Mouse (Mus musculus) cerebellum, adult 2 months (tissue): ENCODE data around the gene Dnajb2. TPM values are rescaled to one million over a fixed set of nuclear protein-coding genes. Genes with fewer than 3 reads are reported as not detected.

Experiments used
- DNase-seq, 2 experiments: peaks; one replicate each; pipeline ENCODE4 v3.0.0; 2021
- H3K27ac ChIP-seq: fragments of 200-500 bp; 2 replicates; pipeline ENCODE4 v1.5.1; 2012; ENCODE audit warnings: low read length, control low read depth, inconsistent platforms; ENCODE audit not compliant: insufficient read depth
- H3K27me3 ChIP-seq: fragments of 200-500 bp; 2 replicates; pipeline ENCODE4 v1.6.1; 2012; ENCODE audit warnings: inconsistent platforms, mild to moderate bottlenecking, low read length, moderate library complexity; ENCODE audit not compliant: control insufficient read depth, insufficient read depth
- H3K4me1 ChIP-seq: fragments of 200-500 bp; 2 replicates; pipeline ENCODE4 v1.6.1; 2011; ENCODE audit warnings: low read length; ENCODE audit not compliant: control insufficient read depth, insufficient read depth
- H3K4me3 ChIP-seq: fragments of 200-500 bp; replicated peaks from 2 replicates; pipeline ENCODE3; 2011; ENCODE audit warnings: mild to moderate bottlenecking, low read depth, low read length, control low read depth; ENCODE audit not compliant: insufficient read depth
- CTCF ChIP-seq: fragments of 200-500 bp; IDR thresholded peaks from 2 replicates; pipeline ENCODE4 v1.5.1; 2011; ENCODE audit warnings: low read depth, mild to moderate bottlenecking, control low read depth, low read length, moderate library complexity, borderline replicate concordance; ENCODE audit not compliant: insufficient read depth
- POLR2A ChIP-seq: fragments of 200-500 bp; IDR thresholded peaks from 2 replicates; pipeline ENCODE4 v1.6.1; 2011; ENCODE audit warnings: low read length, control low read depth, borderline replicate concordance; ENCODE audit not compliant: insufficient read depth
- WGBS: fragments of 180-500 bp; shearing (Covaris S2); methylation state at CpG from one replicate; pipeline ENCODE4 v1.1.7; 2018; 5-methylcytosine and 5-hydroxymethylcytosine counted together
- polyA plus RNA-seq: library from polyadenylated mRNA; depleted of rRNA; stranded (reverse); fragments of >200 nt; gene quantifications from 2 replicates; pipeline ENCODE4 v1.2.3, GENCODE M21; 2012

Gene Dnajb2
- polyA plus RNA-seq, 1 experiment: 153 TPM

DNA sequence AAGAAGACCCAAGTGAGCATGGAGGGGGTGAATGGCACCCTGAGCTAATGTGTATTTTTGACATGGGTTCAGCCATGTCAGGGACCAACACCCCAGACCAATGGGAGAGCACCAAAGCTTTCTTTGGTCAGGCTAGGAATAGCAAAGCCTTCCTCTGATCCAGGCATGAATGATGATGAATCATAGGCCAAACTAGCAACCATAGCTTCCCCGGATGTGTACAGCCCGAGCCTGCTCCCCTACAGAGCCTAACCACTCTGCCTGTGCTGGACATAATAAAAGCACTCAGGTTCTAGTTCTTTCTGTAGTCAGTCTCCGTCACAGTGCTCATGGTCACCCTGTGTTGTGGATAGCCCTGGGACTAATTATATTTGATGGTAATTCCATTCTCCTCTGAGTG is 14.7 kb upstream of the Dnajb2 start:
- Histone ChIP-seq H3K4me3 (no peak overlapping the region), H3K27ac (no peak overlapping the region), H3K27me3 (no peaks in the 10 kb centered on the region), H3K4me1 (peaks cover 2% of the 10 kb centered on the region; the same call in 1 of the 2 replicates)
- DNase-seq: no peak
- TF ChIP-seq CTCF (no peak), POLR2A (no peak)
- WGBS: 88% methylated on average over 3 of the region's 3 CpGs

DNA sequence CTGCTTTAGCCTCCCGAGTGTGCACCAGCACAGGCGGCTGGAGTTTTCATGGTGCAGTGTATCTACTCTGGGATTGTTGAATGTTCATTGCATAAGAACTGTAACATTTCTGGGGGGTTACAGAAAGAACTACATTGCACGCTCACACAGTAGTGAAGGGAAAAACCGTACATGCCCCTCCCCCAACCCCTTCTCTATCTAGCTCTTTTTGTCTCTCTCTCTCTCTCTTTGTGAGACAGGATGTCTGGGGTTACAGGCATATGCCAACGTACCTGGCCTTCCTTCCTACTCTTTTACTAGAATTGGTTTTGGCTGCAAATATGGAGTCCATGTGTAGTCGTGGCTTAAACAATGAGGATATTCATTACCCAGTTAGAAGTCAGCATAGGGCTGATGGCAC is 13.3 kb upstream of the Dnajb2 start:
- WGBS: 82% methylated on average over 6 of the region's 6 CpGs

DNA sequence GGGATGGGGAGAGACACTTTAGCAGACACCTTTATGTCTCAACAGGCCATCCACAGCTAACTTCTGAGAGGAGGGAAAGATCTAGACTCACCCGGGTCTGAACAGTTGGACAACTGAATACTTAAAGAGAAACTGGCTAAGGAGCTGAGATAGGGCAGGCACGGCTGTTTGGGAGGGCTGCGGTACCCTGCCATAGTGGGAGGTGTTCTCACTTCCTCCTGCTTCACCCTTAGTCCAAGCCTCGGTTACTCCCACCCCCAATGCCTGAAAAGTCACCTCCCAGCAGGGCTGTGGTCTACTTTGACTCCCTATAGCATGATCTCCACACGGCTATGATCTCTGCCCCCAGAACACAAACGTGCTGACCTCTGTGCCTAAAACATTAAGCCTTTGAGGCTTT is 12.7 kb upstream of the Dnajb2 start:
- Histone ChIP-seq H3K27ac (no peak overlapping the region), H3K27me3 (no peaks in the 10 kb centered on the region), H3K4me3 (no peak overlapping the region), H3K4me1 (no peaks in the 10 kb centered on the region)
- WGBS: 75% methylated on average over 6 of the region's 6 CpGs
- DNase-seq: no peak
- TF ChIP-seq CTCF (no peak), POLR2A (no peak)

More for the DNA sequence above, 13.3 kb upstream of the Dnajb2 start:
- no peak overlapping the region for H3K4me3 ChIP-seq
- no peak for DNase-seq
- H3K27me3 ChIP-seq: no peaks in the 10 kb centered on the region
- H3K4me1 ChIP-seq: no peaks in the 10 kb centered on the region
- no peak overlapping the region for H3K27ac ChIP-seq
- TF ChIP-seq POLR2A (no peak), CTCF (no peak)

DNA sequence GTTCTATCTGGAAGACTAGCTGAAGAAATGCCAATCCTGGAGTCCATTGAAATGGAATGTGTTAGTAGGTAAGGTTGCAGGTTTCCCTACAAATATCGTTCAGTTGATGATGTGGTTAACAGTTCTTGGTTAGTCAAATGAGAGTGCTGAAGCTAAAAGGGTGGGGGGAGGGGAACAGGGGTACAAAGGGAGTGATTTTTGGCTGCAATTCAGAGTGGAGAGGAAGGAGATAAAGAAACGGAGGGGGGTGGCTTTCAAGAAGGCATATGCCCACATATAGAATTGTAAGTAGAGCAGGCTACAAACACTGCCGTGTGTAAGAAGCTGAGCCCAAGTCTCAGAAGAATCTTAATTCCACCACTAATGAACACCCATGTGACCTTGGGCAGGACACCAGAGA is 10.7 kb upstream of the Dnajb2 start:
- DNase-seq: no peak
- Histone ChIP-seq H3K27ac (no peak overlapping the region), H3K4me1 (no peaks in the 10 kb centered on the region), H3K4me3 (no peak overlapping the region), H3K27me3 (no peaks in the 10 kb centered on the region)
- WGBS: 67% methylated on average over 3 of the region's 3 CpGs
- no peak for TF ChIP-seq POLR2A
- no peak for TF ChIP-seq CTCF

DNA sequence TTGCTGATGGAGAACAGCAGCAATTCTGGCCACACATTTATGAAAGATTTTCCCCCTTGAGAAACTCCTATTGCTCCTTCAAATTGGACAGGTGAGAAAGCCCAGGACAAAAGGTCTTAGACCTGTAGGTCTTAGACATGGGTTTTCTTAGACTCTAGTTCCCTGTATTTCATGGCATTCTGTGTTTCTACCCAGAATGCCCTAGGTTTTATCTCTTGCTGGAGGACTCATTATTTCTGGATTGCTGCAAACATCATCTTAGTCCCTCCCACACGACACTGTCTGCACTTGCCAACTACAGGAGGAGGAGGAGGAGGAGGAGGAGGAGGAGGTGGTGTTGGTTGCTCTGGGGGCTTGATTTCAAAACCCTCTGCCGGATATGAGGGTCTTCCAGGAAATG is 10.1 kb upstream of the Dnajb2 start:
- 71% methylated on average over 2 of the region's 2 CpGs for WGBS
- Histone ChIP-seq H3K4me3 (no peak overlapping the region), H3K27ac (no peak overlapping the region), H3K27me3 (no peaks in the 10 kb centered on the region), H3K4me1 (no peaks in the 10 kb centered on the region)
- TF ChIP-seq CTCF: no peak
- no peak for TF ChIP-seq POLR2A
- DNase-seq: no peak

DNA sequence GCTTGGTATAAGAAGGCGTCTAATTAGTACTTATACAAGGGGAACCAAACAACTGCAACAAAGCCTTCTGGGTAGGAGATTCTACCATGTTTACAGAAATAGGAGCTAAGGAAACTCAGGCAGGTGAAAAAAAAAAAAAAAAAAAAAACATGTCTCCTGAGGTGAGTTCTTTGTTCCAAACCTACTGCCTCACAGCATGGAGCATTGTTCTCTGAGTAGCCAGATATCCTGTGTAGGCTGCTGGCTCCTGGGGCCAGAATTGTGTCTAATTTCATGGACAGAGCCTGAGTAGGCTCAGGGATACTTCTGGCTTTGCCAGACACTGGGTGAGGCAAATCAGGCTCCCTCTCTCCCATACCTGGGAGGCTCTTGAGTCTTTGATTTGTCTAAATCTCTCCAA is 8.6 kb upstream of the Dnajb2 start:
- no peak for TF ChIP-seq CTCF
- no peak for TF ChIP-seq POLR2A
- Histone ChIP-seq H3K4me1 (no peaks in the 10 kb centered on the region), H3K4me3 (no peak overlapping the region), H3K27me3 (no peaks in the 10 kb centered on the region), H3K27ac (no peak overlapping the region)
- 94% methylated on average over 1 of the region's 1 CpGs for WGBS
- no peak for DNase-seq

DNA sequence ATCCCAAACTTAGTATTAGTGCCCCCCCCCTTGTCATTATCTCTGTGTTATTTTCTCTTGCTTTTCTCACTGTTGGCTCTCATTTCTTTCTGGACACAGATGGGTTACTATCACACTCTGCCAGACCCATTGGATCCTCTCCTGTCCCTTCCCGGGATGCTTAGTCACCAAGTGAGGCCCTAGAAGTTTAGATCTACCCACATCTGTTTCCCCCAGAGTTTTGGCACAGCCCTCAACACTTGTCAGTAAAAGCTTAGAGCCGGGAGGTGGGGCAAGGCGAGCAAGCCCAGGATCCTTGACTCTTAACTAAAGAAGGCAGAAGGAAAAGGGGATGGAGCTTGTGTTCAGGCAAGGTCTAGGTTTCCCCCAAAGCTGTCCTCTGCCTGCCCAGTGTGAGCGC is 7.0 kb upstream of the Dnajb2 start:
- Histone ChIP-seq H3K4me3 (no peak overlapping the region), H3K4me1 (no peaks in the 10 kb centered on the region), H3K27me3 (no peaks in the 10 kb centered on the region), H3K27ac (no peak overlapping the region)
- no peak for DNase-seq
- TF ChIP-seq POLR2A: no peak
- TF ChIP-seq CTCF: no peak
- WGBS: 45% methylated on average over 4 of the region's 4 CpGs

DNA sequence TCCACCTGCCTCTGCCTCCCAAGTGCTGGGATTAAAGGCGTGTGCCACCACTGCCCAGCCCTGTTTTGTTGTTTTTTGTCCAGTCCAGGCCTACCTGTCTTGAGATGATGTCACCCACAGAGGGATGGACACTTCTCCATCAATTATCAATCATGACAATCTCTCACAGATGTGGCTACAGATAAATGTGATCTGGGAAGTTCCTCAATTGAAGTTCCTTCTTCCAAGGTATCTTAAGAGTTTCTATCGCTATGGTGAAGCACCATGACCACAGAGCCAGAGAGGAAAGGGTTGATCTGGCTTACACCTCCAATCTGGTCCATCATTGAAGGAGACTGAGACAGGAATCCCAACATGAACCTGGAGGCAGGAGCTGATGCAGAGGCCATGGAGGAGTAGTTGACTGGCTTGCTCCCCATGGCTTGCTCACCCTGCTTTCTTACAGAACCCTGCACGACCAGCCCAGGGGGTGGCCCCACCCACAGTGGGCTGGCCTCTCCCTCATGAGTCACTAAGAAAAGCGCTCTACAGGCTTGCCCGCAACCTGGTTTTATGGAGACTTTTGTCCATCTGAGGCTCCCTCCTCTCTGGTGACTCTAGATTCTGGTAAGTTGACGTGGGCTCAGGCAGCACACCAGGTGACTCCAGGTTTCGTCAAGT is 5.7 kb upstream of the Dnajb2 start:
- no peak overlapping the region for H3K27ac ChIP-seq
- peaks cover 5% of the 10 kb centered on the region for H3K4me1 ChIP-seq
- H3K4me3 ChIP-seq: no peak overlapping the region
- no peak for DNase-seq
- WGBS: 78% methylated on average over 7 of the region's 7 CpGs
- no peaks in the 10 kb centered on the region for H3K27me3 ChIP-seq
- TF ChIP-seq POLR2A: no peak
- TF ChIP-seq CTCF: no peak
